Mouse (Mus musculus) retina, embryonic 14.5 days (tissue): ENCODE data around the gene Stk24.

Experiments used
- DNase-seq: peaks from one replicate; pipeline ENCODE4 v3.0.0-alpha.2; 2015; ENCODE audit warnings: low spot score

Stk24 gene

DNA sequence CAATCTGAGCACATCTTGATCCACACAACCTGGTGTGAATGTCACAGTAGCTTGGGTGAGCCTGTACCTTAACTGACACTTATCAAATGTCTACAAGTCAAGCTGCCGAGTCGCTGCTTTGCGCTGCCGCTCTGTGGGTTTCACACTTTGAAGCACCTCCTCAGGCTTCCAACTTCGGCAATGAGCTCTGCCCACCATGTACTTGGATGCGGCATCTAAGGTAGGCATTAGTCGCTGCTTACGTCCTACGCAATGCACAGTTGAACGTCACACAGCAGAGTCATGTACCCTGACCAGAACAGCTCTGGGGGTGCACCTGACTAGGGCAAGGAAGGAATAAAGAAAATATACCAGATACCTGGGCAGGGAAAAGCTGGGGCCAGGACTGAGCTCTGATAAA is 66.5 kb downstream of the Stk24 start:
- DNase-seq: no peak

DNA sequence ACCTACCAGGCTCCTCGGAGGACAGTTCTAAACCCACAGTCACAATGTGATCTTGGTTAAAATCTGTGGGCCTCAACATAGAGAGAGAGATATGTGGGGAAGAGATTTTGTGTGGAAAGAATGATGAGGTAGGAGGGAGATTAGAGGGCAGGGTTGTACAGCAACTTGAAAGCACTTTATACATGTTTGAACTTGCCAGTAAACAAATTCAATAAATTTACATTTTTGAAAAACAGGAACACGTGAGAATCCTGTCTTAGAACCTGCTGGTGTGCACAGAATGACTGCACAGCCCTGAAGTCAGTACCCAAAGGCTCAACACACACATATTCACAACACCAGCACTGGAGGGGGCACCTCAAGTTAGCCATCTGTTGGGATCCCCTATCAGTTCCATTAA is 68.7 kb downstream of the Stk24 start:
- DNase-seq: no peak

DNA sequence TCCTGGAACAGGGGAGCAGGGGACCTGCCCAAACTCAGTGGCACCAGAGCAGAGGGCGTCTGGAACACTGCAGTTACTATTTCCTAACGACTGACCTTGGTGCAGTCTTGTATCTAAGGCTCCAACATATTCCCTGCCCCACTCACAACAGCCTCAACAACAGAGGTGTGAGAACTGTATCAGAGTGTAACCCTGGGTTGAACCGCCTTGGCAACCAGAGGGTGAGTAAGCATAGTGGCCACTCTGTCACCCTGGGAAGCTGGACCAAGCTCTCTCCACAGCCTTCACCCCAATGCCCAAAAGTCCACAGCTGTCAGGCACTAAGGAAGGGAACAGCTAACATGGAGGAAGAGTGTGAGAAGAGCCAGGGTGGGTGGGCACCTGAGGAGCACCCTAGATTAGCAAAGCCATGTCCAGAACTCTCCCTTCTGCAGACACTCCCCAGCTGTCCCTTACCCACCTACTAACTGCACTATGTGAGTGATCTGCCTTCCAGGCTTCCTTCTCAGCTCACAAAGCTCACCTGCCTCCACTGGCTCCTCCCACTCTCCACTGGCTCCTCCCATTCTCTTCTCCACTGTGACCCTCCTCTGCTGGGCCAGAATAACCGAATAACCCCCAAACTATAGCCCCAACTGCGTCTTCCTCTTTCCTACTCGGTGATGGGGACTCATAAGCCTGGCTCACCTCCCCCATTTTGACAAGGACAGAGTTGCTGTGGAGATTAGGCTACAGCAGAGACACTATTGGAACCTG is 69.3 kb downstream of the Stk24 start:
- DNase-seq: no peak

DNA sequence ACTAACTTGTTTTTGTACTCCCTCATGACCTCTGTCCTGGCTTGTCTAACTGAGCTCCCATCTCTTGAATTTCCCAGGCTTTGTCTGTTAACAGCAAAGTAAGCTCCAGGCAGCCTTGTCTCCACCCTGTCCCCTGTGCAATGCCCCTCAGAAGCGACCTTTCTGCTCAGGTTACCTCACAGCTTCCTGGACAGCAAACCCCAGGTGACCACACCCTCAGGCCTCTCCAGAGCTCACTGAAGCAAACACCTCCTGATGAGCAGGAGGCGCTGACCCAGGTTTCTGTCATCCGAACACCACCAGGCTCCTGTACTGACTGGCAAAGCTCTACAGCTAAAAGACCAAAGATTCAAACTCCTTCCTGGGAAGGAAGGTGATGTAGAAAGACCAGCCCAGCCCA is 69.9 kb downstream of the Stk24 start:
- no peak for DNase-seq

DNA sequence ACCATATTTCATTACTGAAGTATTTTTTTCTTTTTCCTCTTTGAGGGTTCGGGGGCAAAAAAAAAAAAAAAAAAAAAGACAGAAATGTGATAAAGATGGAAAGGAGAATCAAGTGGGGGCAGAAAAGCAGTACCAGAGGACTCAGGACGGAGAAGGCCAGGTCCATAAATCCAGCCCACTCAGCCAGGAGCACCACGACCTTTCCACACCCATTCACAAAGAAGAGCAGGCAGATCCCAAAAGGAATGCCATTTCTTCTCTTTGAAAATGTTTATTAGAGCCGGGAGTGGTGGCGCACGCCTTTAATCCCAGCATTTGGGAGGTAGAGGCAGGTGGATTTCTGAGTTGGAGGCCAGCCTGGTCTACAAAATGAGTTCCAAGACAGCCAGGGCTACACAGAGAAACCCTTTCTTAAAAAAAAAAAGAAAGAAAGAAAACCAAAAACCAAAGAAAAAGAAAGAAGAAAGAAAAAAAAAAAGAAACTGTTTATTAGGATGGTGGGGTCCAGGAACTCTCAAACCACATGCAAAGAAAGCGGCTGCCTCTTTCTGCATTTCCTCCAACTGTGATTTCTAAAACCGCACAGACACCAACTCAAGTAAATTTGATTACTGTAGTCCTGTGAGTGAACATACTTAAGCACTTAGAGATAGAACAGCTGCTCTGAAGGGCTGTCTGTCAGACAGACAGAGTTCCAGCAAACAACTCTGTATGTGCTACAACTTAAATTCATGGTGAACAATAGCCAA is 74.3 kb downstream of the Stk24 start:
- DNase-seq: no peak

DNA sequence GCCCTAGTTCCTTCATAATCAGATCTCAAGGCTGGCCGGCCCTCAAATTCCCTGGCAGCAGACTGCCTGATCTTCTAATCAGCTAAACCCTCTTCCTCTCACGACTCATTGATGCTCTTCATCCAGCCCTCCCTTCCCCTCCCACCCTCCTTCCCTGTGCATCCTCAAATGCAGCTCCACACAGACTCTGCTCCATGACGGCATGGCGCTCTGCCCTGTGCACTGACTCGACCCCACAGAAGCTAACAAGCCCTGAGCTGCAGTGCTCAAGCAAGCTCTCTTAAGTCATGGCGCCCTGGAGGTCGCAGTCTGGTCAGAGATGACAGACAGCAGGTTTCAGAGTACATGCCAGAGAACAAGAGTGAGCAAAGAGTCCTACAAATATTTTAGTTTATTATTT is 75.3 kb downstream of the Stk24 start:
- DNase-seq: no peak

DNA sequence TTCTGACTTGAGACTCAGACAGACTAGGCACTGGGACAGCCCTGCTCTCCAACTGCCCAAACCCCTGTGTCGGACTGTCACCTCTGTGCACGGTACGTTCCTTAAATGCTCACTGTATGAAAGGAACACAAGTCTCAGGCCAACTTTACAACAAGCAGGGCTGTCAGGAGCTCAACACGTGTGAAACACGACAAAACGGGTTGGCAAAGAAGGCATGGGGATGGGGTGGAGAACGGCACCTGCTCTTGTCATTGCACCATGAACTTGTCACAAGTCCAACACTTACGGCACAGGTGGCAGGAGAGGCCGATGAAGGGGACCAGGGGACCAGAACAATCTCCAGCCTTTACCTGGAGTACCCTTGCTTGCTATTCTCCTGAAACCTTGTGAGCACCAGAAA is 80.7 kb downstream of the Stk24 start:
- DNase-seq: no peak

DNA sequence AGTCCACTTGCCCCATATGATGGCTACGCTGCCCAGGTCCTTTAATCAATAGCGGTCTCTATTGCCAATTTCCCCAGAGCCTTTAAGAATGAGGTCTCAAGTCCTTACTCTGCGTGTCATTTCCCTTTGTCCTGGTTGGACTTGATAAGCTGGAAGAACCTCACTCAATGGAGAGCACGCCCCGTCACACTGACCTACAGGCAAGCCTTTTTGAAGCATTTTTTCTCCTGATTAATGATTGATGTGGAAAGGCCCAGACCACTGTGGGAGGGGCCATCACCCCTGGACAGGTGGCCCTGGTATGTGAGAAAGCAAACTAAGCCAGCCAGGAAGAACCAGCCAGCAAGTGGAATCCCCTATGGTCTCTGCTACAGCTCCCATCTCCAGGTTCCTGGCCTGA is 81.3 kb downstream of the Stk24 start:
- no peak for DNase-seq

DNA sequence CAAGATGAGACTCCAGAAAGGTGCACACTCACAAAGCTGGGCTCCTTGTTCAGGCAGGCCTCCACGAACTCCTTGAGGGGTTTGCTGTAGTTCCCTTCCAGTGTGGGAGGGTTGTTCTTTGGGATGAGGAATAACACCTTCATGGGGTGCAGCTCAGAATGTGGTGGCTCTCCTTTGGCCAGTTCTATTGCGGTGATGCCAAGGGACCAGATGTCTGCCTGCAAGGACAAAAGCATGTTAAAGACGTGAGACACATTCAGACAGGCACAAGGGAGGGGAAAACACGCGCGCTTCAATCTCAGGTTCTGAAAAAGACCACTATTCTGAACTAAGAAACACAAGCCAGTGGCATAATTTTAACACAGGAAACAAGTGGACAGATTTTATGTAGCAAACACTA is 82.7 kb downstream of the Stk24 start:
- DNase-seq: no peak

DNA sequence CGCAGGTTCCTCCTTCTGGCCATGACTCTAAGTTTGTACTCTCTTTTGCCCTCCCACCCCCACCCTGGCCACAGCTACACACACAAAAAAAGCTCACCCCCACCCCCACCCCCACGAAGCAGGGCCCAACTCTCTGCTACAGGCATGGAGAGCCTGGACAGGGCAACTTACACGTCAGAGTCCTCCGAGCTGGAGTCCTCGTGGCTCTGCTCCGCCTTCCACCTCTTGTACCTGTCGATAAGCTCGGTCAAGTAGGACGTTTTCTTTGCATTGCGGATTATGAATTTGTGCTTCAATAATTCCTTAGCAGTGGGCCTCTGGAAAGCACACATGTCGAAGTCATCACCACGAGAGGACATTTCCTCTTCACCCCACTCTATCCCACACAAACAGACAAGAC is 85.3 kb downstream of the Stk24 start:
- DNase-seq: no peak

DNA sequence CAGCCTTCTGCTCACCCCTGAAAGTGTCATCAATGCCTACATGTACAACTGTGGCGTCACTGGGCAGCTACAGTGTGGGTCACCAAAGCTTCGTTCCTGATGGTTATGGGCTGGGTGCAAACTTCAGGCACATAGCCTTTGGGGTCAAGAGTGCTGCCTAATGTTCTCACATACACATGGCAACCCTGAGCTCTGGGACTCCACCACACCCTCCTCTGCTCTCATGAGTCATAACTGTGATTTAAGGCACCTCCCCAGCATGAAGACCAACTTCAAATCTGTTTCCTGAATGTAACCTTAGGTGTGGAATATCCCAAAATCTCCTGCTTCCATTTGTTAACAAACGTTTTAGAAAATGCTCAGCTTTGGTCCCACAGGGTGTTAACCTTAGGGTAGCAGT is 87.4 kb downstream of the Stk24 start:
- DNase-seq: no peak

DNA sequence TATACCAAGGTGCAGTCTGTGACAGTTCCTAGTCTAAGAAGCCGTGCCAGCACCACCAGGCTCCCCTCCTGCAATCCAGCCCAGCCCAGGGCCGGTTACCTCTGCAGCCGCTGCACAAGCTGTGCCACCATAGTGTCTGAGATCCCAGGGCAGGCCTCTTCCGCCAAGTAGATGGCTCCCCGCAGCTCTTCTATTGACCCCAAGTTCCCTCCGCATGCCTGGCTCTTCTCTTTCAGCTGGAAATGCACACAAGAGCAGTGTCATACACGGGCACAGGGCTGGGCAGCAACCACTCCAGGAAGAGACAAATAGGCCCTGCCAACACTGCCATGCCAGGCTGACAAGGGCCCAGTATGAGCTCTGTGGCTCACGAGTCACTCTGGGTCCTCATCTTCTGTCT is 87.9 kb downstream of the Stk24 start:
- DNase-seq: no peak

DNA sequence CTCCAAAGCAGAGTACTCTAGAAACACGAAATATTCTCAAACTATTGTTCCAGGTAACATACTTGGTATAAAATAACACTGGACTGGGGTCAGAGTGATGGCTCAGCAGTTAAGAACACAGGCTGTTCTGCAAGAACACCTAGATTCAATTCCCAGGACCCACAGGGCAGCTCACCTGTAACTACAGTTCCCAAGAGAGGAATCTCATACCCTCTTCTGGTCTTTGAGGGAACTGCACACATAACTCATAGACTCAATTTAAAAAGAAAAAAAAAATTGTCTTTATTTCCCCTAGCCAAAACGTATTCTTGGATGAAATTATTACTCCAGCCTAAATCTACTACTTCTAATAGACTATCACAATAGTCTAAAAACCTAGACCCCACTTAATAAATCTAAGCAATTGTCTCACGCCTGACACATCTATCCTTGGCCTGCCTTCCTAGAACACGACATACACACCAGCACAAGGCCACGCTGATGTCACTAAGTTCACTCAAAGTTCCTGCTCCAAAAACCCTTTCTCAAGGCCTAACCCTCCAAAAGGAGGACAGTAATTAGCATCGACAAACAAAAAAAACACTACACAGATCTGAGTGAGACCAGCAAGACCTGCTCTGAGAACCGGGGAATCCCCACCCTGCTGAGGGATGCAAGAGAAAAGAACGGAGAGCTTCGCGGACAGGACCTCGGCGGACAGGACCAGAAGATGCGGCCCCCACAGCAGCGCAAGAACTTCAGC is 94.3 kb downstream of the Stk24 start:
- peak; percentile 21 for DNase-seq

DNA sequence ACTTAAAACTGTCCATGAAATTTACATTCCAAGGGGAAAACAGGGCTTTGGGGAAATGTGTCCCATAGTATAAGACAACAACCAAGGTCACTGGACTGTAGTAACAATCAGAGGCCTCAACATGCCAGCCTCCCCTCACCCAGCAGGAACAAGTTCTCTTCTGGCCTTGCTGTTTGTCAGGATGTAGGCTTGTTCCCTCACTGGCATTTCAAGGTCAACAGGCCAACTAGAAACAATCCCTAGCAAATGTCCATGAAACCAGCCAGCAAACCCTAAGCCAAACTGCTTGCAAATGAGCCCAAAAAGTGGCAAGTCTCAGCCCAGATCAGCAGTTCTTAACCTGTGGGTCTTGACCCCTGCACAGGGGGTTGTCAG is 98.5 kb downstream of the Stk24 start:
- no peak for DNase-seq

DNA sequence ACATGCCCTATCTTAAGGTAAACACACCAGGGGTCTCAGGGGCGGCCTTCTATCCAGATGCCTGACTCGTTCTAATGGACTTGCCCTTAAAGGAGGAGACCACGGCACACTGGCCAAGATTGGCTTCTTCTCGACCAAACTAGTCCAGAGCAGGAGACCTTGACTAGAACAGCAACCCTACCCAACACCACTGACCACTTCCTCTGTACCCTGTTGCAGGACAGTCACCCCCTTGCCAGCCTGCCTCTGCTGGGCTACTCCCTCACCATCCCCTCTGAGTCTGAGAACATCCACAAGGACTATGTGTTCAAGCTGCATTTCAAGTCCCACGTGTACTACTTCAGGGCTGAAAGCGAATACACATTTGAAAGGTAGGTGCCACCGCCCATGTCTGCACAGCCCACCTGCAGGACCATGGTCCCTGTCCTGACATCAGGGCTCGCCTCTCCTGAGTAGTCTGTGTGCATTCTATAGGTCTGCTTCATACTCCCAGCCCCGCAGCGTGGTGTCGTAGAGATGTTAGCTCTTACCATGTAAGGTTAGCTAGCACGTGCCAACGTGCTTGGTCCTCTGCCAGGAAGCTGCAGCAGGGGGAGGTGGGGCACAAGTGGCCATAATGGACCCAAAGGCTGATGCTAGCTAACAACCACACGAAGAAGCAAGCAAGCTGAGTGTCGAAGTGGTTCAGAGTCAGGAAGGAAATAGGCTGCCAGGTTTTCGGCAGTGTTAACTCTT is 99.0 kb downstream of the Stk24 start:
- DNase-seq: no peak

DNA sequence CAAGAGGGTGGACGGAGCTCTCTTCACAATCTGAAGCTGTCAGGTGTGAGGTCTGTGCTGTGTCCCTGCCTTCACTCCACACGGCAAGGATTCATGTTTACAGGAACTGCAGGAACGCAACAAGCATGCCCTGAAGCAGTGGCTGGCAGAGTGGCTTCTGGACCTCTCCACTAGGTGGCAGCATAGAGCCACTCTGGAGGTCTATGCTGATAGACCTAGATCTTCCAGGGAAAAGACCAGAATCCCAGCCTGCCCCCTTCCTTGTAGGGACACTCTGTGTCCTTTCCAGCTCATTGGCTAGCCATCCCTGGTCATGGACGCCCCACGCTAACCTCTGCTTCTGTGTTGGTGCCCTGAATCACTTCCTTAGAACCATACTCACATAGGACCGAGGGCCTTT is 100.7 kb downstream of the Stk24 start:
- peak; percentile 93 for DNase-seq

DNA sequence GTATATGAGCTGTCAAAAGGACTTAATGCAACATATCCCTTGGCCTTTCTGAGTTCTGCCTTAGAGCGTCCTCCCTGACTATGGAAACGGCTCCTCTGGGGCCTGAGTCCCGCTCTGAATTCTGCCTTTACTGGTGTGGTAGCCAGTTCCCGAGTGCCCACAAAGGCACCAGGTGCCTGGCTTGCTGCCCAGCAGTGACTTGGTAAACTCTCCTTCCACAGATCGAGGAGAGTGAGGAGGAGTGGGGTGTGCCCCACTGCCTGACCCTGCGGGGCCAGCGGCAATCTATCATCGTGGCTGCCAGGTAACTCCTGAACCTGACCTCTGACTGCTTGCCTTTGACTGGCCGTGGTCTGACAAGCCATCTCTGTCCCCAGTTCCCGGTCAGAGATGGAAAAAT is 103.8 kb downstream of the Stk24 start:
- DNase-seq: no peak

DNA sequence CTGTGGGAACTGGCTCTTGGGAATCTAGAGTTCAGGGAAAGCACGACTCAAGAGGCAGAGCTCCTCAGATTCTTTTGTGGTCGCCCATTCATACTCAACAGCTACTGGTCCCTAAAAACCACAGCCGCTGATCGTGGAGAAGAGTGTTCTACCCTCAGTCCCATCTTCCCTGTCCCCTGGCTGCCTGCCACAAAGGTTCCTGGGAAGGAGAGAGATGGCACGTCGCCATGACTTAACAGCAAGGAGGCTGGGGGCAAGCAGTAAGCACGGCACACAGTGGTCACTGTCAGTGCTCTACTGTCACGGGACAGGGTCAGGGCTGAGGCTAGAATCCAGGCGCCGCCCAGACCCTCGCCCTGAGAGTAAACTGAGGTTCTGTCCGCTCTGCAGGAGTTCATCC is 104.8 kb downstream of the Stk24 start:
- DNase-seq: no peak

DNA sequence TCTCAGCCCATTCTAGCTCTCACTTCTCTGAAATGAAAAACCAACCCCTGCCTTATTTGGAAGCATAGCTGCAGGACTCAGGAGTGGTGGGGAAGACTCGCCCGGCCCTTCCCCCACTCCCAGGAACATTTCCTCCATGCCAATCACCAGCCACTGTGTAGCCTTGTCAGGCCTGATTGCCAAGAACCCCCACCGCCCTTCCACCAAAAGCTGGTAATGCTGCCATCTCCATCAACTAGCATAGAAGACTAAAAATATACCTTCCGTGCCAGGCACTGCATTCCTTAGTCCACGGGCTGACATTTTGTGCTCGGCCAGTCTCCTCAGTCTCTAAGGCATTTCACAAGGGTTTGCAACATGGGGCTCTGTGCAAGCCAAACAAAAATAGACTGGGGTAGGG is 109.3 kb downstream of the Stk24 start:
- DNase-seq: no peak

DNA sequence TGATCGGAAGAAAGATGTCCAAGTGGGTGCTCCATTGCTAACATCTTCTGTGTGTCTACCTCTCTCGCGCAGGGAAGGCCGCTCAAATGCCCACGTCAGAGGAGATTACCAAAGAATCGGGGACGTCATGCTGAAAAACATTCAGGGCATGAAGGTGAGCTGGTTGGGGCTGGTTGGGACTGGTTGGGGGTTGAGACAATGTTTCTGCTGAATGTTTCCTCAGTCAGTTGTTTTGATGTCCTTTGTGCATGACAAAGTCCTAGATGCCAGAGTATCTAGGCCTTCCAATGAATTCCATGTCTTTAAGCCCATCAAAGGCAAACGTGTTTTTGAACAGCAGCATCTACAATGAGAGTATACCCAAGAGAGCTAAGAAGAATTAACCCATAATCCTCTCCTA is 112.0 kb downstream of the Stk24 start:
- DNase-seq: no peak

DNA sequence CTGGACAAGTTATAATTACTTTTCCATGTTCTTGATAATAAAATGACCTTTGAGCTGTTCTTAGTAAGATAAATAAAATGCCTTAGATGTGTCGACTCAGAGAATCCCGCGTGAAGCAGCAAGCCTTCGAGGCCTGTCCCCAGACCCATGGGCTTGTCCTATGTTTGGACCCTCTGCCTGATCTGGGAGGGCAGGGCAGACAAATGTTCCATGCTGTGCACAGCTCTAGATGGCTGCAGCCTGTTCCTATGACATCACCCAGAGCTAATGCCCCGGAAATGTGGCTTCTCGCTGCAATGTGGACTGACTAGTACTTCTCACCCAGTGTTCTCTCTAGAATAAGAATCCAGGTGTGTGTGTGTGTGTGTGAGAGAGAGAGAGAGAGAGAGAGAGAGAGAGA is 115.4 kb downstream of the Stk24 start:
- DNase-seq: no peak

DNA sequence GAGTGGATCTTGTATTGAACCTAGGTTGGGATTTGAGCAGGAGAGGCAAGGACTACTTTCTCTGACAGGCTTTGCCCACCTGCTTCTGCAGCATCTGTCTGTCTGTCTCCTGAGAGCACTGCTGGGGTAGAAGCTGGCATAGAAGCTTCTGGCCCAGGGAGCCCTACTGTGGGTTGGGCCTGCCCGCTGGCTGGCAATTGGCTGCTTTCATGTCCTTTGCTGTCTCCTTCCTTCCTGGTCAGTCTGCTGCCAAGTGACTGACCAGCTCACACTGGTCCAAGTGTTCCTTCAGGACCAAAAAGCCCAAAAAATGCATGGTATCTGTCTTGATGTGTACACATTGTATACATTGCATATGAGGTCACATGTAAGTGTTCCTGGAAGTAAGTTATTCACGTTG is 115.9 kb downstream of the Stk24 start:
- no peak for DNase-seq

DNA sequence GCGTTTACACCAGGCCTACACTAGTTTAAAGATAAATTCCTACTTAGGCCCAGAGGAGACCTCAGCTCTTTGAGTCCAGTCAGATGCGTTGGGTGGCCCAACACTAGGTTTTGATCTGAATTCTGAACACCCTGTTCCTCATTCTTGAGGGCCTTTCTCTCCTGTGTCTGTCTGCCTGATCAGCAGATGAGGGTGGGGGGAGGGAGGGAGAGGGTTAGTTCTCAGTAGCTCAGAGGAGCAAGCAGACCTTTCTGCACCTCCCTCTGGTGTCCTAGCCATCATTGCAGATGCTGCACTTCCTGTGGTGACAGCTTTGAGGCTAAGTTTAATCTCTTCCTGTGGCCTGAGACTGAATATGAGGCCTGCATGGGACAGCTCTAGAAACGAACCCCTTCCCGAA is 117.2 kb downstream of the Stk24 start:
- DNase-seq: no peak
